Mouse (Mus musculus) erythroblast, adult 5-6 weeks (primary cell): ENCODE data around the gene Uncx. TPM values are rescaled to one million over a fixed set of nuclear protein-coding genes. Genes with fewer than 3 reads are reported as not detected.
A peak's percentile ranks its signal among the peaks of the same experiment; 100 is the strongest.
"Not testable (repeated sequence)": the region's sequence is repeated elsewhere in the genome, so short reads cannot be mapped to it uniquely, and the experiment has no call there.

ENCODE experiments used
- ATAC-seq: replicated peaks from 2 replicates; pipeline ENCODE4 v1.8.0; 2016; ENCODE audit warnings: moderate number of reproducible peaks, mild to moderate bottlenecking, moderate TSS enrichment, inconsistent platforms; ENCODE audit not compliant: poor library complexity, low FRiP score, severe bottlenecking
- total RNA-seq, 2 experiments: library from RNA; stranded (forward) in 1 of 2; stranded (reverse) in 1 of 2; fragments of 150-400 nt in 1 of 2; fragments of 200-764, 138-1000 nt in 1 of 2; gene quantifications; 2 replicates each; pipeline versions ENCODE4 v1.2.3 to v1.2.4; 2015 to 2017; ENCODE audit warnings: low replicate concordance in 2 of 2

The Uncx gene
- total RNA-seq, 2 experiments from 2014 or later: not detected

- ATAC-seq: no peak
Observed at GRCm38 (mm10) chr5:139558468-139558804, 15.1 kb downstream of the Uncx start.

GRCm38 (mm10) chr5:139558917-139559660 is 15.8 kb downstream of the Uncx start:
- ATAC-seq: no peak

GRCm38 (mm10) chr5:139559782-139560181 is 16.5 kb downstream of the Uncx start:
- no peak for ATAC-seq

- no peak for ATAC-seq
Observed at GRCm38 (mm10) chr5:139561363-139562001, 18.2 kb downstream of the Uncx start.

- ATAC-seq: no peak
Observed at GRCm38 (mm10) chr5:139564663-139565062, 21.4 kb downstream of the Uncx start.

GRCm38 (mm10) chr5:139565462-139565861 is 22.2 kb downstream of the Uncx start:
- ATAC-seq: no peak

- no peak for ATAC-seq
Observed at GRCm38 (mm10) chr5:139566640-139567399, 23.5 kb downstream of the Uncx start.

- no peak for ATAC-seq
Observed at GRCm38 (mm10) chr5:139568079-139568478, 24.8 kb downstream of the Uncx start.

- ATAC-seq: no peak
Observed at GRCm38 (mm10) chr5:139572526-139572925, 29.2 kb downstream of the Uncx start.

- no peak for ATAC-seq
Observed at GRCm38 (mm10) chr5:139573606-139574311, 30.5 kb downstream of the Uncx start.

- ATAC-seq: no peak
Observed at GRCm38 (mm10) chr5:139575054-139575453, 31.8 kb downstream of the Uncx start.

GRCm38 (mm10) chr5:139580171-139580743 is 37.0 kb downstream of the Uncx start:
- ATAC-seq: no peak

- no peak for ATAC-seq
Observed at GRCm38 (mm10) chr5:139581308-139581868, 38.1 kb downstream of the Uncx start.

- ATAC-seq: no peak
Observed at GRCm38 (mm10) chr5:139584971-139585747, 41.9 kb downstream of the Uncx start.

GRCm38 (mm10) chr5:139585748-139586060 is 42.4 kb downstream of the Uncx start:
- ATAC-seq: no peak

GRCm38 (mm10) chr5:139587459-139587858 is 44.2 kb downstream of the Uncx start:
- not testable (repeated sequence) for ATAC-seq

- 0 out of 2 replicates have a peak, but pooled peaks have one; percentile 34 for ATAC-seq
Observed at GRCm38 (mm10) chr5:139590682-139591360, 47.5 kb downstream of the Uncx start.

- no peak for ATAC-seq
Observed at GRCm38 (mm10) chr5:139592011-139592410, 48.7 kb downstream of the Uncx start.
